In genomic region chr6:51524321-51524931, GRCm38 (mm10) we compare ENCODE assay signal across 8 mouse cellular contexts. TPM values are rescaled to one million over a fixed set of nuclear protein-coding genes. Genes with fewer than 3 reads are reported as not detected.
DNase-seq lines count a peak whose midpoint lies in the region; ATAC-seq and TF ChIP-seq lines count a peak whose summit lies in the region.

No protein-coding gene starts in this region.

- no peaks in the 10 kb centered on the region for H3K27me3 ChIP-seq in kidney, adult 2 months (replicated peaks; ENCODE audit: control insufficient read depth, insufficient read depth, low read length)
- no peaks in the 10 kb centered on the region for H3K27me3 ChIP-seq in embryonic facial prominence, embryonic 11.5 days (ENCODE audit: control insufficient read depth, insufficient read depth, low read length)

- H3K36me3 ChIP-seq in kidney, adult 2 months (ENCODE audit: control insufficient read depth, insufficient read depth, low read length), result no peaks in the 10 kb centered on the region
- no peaks in the 10 kb centered on the region for H3K36me3 ChIP-seq in embryonic facial prominence, embryonic 11.5 days (replicated peaks; ENCODE audit: control insufficient read depth, insufficient read depth, low read depth, low read length)

- H3K27ac ChIP-seq in kidney, adult 2 months (ENCODE audit: insufficient read depth, low read depth, low read length), result no peak overlapping the region
- no peak overlapping the region for H3K27ac ChIP-seq in embryonic facial prominence, embryonic 11.5 days (replicated peaks; ENCODE audit: low read depth, low read length)

- no peak for DNase-seq in kidney, adult 2 months
- no peak for DNase-seq in kidney, adult 9 months
- DNase-seq in R1 (ENCODE audit: low read depth, low spot score) (peak; percentile 96), liver (peak; percentile 48)
- peak; percentile 76 for DNase-seq in embryonic facial prominence, embryonic 11.5 days (ENCODE audit: low spot score)
- peak; percentile 11 for DNase-seq in heart, postnatal 4 days
- DNase-seq in naive thymus-derived CD4-positive, alpha-beta T cell, adult 2 months (ENCODE audit: low read depth), result peak; percentile 38
- no peak for DNase-seq in urinary bladder, postnatal 25 days (ENCODE audit: low spot score)

- peak overlapping the region; percentile 59 for H3K4me3 ChIP-seq in kidney, adult 2 months (ENCODE audit: insufficient read depth, low read depth, low read length)
- peak overlapping the region; percentile 61 for H3K4me3 ChIP-seq in embryonic facial prominence, embryonic 11.5 days (ENCODE audit: low read depth, low read length)

- no peaks in the 10 kb centered on the region for H3K4me1 ChIP-seq in kidney, adult 2 months (ENCODE audit: control insufficient read depth, insufficient read depth, low read length)
- no peaks in the 10 kb centered on the region for H3K4me1 ChIP-seq in embryonic facial prominence, embryonic 11.5 days (ENCODE audit: control insufficient read depth, insufficient read depth, low read length)

- TF ChIP-seq CTCF in kidney, adult 2 months (conservative IDR thresholded peaks at IDR 0.05; ENCODE audit: insufficient read depth, insufficient read length, low read depth, low read length), result no peak

- peak; percentile 61; the same call in 1 of the 2 replicates for ATAC-seq in embryonic facial prominence, embryonic 11.5 days (replicated peaks; ENCODE audit: insufficient number of reproducible peaks, low FRiP score, low TSS enrichment, low read depth)

- WGBS in kidney, adult 2 months, result 4% methylated on average over 21 of the region's 21 CpGs
- WGBS in embryonic facial prominence, embryonic 11.5 days, result 1% methylated on average over 17 of the region's 21 CpGs

- H3K9ac ChIP-seq in embryonic facial prominence, embryonic 11.5 days (replicated peaks; ENCODE audit: low read length), result peak overlapping the region; percentile 66

- TF ChIP-seq POLR2A in kidney, adult 2 months (IDR thresholded peaks at IDR 0.05; ENCODE audit: low read depth, low read length), result no peak

- no peaks in the 10 kb centered on the region for H3K9me3 ChIP-seq in embryonic facial prominence, embryonic 11.5 days (replicated peaks; ENCODE audit: control insufficient read depth, low read length)

- peak overlapping the region; percentile 74 for H3K4me2 ChIP-seq in embryonic facial prominence, embryonic 11.5 days (ENCODE audit: low read depth, low read length)

RNA-seq across cellular contexts. Expression of gene Snx10, which starts 0.7 kb away (rescaled TPM):
- 2.5 and 4.1 TPM in 2 replicates for polyA plus RNA-seq in kidney, adult 2 months (2012; rRNA removed)
- polyA plus RNA-seq in embryonic facial prominence, embryonic 11.5 days (2014; fragmentation: Nextera tagmentation; extraction: Ambion mirVana), result 26.5 and 27.5 TPM in 2 replicates
- total RNA-seq in heart, postnatal 4 days (2021), result 10 to 100 TPM in 1 of 2 experiments, 1 to 10 TPM in 1; 7.9 to 10.4 TPM

RNA-seq across cellular contexts. Expression of gene Cbx3, which starts 54.3 kb away (rescaled TPM):
- polyA plus RNA-seq in kidney, adult 2 months (2012; rRNA removed), result 5.7 and 11.0 TPM in 2 replicates
- 647 and 750 TPM in 2 replicates for polyA plus RNA-seq in embryonic facial prominence, embryonic 11.5 days (2014; fragmentation: Nextera tagmentation; extraction: Ambion mirVana)
- total RNA-seq in heart, postnatal 4 days (2021), result 100 to 1,000 TPM; 172 to 178 TPM

RNA-seq across cellular contexts. Expression of gene Hnrnpa2b1, which starts 54.7 kb away (rescaled TPM):
- polyA plus RNA-seq in kidney, adult 2 months (2012; rRNA removed), result 63.0 and 105 TPM in 2 replicates
- polyA plus RNA-seq in embryonic facial prominence, embryonic 11.5 days (2014; fragmentation: Nextera tagmentation; extraction: Ambion mirVana), result 1,622 and 1,840 TPM in 2 replicates
- 100 to 1,000 TPM; 646 to 668 TPM for total RNA-seq in heart, postnatal 4 days (2021)

Comparison
In these comparisons a context has a peak if more than half of its experiments do, and no peak if none do; other contexts are left out.
1. DNase-seq: peak in R1 (single experiment), embryonic facial prominence, embryonic 11.5 days (single experiment), heart, postnatal 4 days (single experiment), liver (single experiment) and naive thymus-derived CD4-positive, alpha-beta T cell, adult 2 months (single experiment); none in kidney, adult 2 months (single experiment), kidney, adult 9 months (single experiment) and urinary bladder, postnatal 25 days (single experiment).
2. RNA of gene Cbx3, which starts 54.3 kb away (polyA plus RNA-seq): 647 to 750 TPM in embryonic facial prominence, embryonic 11.5 days; 5.7 to 11.0 TPM in kidney, adult 2 months; every median in the first group is over 10 times any median in the second.
3. RNA of gene Hnrnpa2b1, which starts 54.7 kb away (polyA plus RNA-seq): 1,622 to 1,840 TPM in embryonic facial prominence, embryonic 11.5 days; 63.0 to 105 TPM in kidney, adult 2 months; every median in the first group is over 10 times any median in the second.